Mouse (Mus musculus) cortical plate, adult 2 months (tissue): Measurements from ENCODE around the gene Adamtsl2.

Source experiments
- CTCF ChIP-seq: fragments of 200-500 bp; IDR thresholded peaks from 2 replicates; pipeline ENCODE4 v1.5.1; 2011; ENCODE audit warnings: mild to moderate bottlenecking, control low read depth, low read length; ENCODE audit not compliant: insufficient read depth; ENCODE audit errors: extremely low read depth
- POLR2A ChIP-seq: fragments of 200-500 bp; IDR thresholded peaks from 2 replicates; pipeline ENCODE4 v1.6.1; 2011; ENCODE audit warnings: mild to moderate bottlenecking, low read length, control low read depth; ENCODE audit not compliant: insufficient read depth; ENCODE audit errors: extremely low read depth

DNA sequence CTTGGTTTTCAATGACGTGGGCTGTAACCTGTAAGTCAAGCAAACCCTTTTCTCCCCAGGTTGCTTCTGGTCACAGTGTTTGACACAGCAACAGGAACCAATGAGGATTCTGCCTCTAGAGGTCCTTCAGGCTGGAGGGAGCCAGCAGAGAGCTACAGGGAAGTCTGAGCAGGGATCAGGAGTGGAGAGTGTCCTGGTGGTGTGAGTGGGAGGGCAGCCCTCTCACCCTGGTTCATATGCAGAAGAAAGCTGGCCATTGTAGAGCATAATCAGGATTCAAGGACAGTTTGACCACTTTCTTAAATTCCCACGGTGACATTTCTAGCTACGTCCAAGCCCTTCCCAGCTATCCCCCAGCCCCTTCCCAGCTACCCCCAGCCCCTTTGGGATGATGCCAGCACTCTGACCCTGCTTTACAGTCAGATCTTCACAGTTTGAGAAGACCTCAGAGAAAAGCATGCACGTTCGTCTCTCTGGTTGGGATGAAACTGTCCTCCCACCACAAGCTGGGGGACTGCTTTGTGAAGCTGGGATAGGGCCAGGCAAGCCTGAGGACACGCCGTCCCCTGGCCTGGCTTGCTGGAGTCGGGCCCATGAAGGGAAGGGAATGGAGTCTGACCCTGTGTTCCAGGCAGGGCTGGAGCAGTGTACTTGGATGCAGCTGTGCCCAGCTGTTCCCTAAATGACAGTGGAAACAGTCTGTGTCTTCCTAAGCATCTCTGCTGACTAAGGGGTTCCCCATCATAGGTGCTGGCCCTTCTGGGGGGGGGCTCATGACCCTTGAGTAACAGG lies 33.0 kb upstream of the Adamtsl2 start:
- no peak for TF ChIP-seq CTCF
- TF ChIP-seq POLR2A: no peak
